Mouse (Mus musculus): ENCODE results near the gene Ap4m1.

The Ap4m1 gene

DNA sequence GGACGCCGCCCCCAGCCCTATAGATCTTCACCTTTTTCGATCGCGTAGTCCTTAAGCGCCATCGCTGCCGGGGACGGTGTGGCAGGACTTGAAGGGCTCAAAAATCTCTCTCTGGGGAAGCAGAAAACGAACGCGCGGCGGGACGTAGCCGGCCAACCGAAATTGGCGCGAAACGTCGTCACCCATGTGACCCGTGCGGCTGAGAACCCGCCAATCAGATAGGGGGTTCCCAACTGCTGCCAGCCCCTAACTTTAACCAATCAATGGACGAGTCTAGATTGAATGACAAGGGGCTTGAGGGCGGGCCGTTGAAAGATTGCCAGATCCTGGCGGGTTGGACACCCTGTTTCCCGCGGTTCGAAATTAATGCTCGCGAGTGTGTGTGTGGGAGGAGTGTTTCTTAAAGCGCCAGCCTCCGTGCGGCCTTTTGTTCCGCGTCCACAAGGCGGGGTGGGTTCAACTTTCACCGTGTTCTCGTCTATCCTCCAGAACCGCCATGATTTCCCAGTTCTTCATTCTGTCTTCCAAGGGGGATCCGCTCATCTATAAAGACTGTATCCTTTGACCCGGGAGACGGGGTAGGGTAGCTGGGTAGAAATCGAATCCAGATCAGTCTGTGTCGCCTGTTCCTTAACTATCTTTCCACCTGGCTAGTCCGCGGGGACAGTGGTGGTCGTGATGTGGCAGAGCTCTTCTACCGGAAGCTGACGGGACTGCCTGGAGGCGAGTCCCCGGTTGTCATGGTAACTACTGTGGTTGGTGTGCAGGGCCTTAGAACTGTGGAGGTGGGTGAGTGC, at the start of gene Ap4m1, which contains the start of gene Mcm7:
TSS of gene Ap4m1 (plus strand) at position 308 of the 797 bp plus-strand sequence.
TSS of gene Mcm7 (minus strand) at position 728 of the 797 bp plus-strand sequence.
- DNase-seq (ENCODE audit: low spot score): peak; percentile 86

DNA sequence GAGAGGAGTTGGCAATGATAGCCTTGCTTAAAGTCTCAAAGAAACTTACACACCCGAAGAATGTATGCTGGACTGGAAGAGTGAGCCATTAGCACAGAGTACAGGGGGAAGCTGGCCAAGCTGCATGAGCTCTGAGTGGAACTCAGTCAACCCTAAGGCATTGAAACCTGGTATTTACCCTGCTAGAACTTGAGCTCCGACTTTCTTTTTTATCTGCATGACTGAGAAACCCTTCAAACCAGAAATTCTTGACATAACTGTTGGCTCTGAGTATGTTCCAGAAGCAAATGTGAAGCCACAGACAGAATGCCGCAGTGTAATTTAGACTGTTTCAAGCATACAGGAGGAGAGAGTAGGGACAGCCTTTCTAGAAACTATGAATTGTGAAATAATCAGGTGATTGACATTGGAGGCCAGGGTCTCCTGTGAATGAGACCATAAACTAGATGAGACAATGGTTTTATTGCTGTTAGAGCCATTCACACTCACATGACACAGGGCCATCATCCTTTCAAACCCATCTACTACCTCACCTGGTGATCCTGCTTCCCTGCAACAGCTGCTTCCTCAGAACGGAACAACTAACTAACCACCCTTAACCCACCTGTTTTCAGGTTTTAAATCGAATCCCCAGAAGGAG, 39.3 kb upstream of the Ap4m1 start:
- DNase-seq (ENCODE audit: low spot score): no peak

DNA sequence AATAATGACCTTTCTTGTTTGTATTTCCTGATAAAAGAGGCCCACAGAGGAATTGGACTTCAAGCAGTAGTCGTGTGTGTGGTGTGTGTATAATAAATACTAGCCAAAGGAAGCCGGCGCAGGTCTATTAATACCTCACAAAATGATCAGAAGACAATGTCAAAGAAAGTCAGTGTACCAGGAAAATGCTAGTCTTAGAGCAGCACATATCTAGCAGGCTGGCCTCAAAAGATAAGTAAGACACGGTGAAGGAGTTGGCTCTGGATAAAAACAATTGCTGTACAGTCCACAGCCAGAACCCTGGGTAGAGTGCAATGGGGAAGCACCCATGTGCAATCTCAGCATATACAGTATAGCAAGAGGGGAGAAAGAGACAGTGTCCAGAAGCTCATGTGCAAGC, 34.5 kb upstream of the Ap4m1 start:
- no peak for DNase-seq (ENCODE audit: low spot score)

DNA sequence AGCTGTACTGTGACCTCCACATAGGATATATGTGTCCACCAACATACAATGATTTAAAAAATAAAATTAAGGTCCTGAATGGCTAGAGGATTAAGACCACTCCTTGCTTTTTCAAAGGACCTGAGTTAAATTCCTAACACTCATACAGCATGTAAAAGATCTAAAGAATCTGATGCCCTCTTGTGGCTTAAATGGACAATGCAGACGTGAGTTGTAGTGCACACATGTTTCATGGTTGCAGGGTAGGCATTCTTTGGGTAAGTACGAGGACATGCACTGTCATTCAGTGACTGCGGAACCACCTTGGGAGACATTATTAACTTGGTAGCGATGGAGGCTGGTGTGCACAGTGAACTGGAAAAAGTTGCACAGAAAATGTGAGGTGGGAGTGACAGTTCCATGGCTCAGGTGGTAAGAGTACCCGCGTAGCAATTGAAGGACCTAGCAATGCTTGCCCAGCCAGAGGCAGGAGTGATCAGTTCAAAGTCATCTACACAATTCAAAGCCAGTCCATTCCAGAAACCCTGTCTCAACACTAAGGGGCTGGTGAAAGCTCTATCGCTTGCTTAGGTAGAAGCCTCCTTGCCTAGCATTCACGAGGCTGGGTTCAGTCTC, 33.8 kb upstream of the Ap4m1 start:
- DNase-seq (ENCODE audit: low spot score): no peak

DNA sequence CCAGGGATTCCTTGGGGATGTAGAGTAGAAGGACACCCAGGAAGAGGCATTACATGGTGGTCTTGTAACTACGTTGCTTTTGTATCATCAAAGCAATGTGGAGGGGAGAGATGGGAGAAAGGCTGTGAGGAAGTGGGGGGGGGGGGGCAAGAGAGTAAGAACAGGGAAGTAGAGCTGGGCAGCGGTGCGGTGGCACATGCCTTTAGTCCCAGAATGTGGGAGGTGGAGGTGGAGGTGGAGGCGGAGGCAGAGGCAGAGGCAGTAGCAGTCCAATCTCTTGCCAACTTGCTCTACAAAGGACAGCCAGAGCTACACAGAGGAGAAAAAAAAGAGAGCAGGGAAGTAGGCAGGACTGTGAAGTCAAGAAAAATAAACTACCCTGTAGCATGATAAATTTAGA, 33.2 kb upstream of the Ap4m1 start:
- no peak for DNase-seq (ENCODE audit: low spot score)

DNA sequence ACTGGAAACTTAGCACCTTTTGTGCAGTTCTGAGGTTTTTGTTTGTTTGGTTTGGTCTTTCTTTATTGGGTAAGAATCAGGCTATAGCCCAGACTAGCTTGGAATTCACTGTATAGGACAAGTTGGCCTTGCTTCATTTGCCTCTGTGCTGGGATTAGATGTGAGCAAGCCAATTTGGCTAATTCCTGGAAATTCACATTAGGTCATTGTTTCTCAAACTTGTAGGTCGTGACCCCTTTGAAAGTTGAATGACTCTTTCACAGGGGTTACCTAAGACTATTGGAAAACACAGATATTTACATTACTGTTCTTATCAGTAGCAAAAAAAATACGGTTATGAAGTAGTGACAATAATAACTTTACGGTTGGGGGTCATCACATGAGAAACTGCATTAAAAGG, 17.4 kb upstream of the Ap4m1 start:
- no peak for DNase-seq (ENCODE audit: low spot score)

DNA sequence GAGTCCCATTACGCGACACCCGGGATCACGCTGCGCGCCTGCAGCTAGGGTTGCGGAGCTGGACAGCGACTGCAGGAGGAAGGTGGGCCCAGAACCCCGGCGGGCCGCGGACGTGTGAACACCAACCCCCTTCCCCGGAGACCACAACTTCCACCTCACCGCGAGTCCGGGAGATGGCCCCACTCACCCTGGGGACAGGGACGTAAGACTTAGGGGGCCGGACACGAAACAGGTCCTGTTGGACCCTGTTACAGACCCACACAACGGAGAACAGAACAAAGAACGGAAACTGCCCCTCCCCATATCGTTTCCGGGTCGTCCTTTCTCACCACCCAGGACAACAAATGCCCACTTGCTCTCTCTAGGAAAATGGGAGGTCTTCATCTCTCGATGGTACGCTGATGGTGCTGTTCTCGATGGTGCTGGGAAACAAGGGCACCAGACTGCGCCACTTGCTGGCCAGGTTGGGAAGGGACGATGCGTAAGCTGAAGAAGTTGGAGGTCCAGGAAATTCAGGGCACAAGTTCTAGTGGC, 16.3 kb upstream of the Ap4m1 start, which contains the start of gene Zfp113:
TSS of gene Zfp113 (minus strand) at position 302 of the 534 bp plus-strand sequence.
- DNase-seq (ENCODE audit: low spot score): peak; percentile 73

DNA sequence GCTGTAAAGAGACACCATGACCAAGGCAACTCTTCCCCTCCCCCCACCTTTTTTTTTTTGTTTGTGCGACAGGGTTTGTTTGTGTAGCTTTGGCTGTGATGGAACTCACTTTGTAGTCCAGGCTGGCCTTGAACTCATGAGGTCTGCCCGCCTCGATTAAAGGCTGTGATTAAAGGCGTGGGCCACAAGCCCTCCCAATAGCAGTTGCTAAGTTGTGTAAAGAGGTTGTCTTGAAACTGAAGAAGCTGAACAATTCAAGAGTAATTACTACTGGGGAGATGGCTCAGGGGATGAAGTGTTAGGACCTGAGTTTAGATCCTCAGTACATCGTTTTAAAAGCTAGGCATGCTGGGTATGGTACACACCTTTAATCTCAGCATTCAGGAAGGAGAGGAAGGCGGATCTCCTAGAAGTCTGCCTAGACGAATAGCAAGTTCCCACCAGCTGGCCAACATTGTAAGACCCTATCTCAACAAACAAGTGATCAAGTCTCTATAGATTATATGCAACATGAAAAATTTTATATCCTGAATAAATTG, 11.5 kb upstream of the Ap4m1 start:
- DNase-seq (ENCODE audit: low spot score): no peak

DNA sequence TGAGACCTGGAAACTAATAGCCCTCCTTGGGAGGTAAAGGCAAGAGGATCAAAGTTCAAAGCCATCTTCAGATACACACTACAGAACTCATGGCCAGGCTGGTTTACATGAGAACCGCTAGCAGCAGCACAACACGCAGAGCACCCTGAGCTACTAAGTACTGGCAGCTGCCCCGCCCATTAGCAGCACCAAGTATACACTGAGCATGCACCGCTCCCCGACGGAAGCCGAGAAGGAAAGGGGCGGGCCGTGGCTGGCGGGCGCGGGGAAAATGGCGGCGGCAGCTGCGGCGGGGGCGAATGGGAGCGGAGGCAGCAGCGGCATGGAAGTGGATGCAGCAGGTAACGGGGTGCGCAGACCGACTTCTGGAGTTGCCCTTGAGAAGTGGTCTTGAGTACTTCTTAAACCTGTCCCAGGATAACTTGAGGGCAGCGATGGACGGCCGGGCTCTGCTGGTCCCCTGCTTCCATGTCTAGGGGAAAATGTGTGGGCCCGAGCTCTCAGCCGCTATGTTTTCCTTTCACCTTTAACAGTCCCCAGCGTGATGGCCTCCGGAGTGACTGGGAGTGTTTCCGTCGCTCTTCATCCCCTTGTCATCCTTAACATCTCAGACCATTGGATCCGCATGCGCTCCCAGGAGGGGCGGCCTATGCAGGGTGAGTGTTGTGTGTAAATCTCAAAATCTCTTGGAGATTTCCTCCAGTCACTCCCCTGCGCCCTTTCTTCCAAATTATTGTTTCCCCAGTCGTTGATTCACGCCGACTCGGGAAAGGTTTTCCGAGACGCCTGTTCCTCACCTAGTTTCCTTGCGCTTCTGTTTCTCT, 10.7 kb upstream of the Ap4m1 start, which contains the start of gene Cops6:
TSS of gene Cops6 (plus strand) at position 230 of the 824 bp plus-strand sequence.
- peak; percentile 92 for DNase-seq (ENCODE audit: low spot score)

DNA sequence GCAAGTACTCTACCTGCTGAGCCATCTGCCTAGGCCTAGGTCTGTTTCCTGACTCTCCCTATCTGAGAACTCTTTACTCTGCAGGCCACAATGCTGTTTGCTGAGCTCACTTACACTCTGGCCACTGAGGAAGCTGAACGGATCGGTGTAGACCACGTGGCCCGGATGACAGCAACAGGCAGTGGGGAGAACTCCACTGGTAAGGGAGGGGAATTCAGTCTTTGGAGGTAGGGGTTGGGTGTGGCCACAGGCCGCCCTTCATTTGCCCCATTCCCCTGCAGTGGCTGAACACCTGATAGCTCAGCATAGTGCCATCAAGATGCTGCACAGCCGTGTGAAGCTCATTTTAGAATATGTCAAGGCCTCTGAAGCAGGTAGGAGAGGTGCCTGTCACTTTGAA, 8.8 kb upstream of the Ap4m1 start:
- DNase-seq (ENCODE audit: low spot score): no peak

DNA sequence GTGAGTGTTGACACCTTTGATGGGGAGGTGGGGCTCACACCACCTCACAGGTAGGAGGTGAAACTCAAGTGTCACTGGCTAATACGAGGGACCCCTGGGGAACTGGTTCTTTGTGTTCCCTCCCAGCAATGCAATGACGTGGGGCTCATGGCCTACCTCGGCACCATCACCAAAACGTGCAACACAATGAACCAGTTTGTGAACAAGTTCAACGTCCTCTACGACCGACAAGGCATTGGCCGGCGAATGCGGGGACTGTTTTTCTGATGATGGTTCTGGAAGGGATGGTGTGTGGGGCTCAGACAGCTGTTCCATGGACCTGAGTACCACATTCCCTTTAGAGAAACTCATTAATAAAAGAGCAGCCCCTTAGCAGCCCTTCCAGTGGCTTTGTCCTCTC, 8.2 kb upstream of the Ap4m1 start:
- DNase-seq (ENCODE audit: low spot score): no peak

DNA sequence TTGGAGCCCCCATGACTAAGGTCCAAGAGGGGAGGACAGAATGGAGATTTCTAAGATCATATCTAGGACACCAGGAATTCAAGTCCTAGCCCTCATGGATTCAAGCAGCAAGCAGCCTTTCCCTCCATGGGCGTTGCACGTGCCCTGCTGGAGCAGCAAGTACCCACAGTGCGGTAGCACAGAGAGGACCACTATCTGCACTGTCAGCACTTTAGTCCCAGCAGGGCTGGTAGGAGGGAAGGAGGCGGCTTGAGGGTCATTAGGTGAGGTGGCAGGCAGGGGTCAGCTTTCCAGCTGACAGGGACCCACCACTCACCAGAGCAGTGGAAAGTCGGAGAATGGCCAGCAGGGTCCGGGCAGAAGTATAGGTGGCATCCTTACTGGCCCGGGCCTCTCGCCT, 6.2 kb upstream of the Ap4m1 start:
- no peak for DNase-seq (ENCODE audit: low spot score)

DNA sequence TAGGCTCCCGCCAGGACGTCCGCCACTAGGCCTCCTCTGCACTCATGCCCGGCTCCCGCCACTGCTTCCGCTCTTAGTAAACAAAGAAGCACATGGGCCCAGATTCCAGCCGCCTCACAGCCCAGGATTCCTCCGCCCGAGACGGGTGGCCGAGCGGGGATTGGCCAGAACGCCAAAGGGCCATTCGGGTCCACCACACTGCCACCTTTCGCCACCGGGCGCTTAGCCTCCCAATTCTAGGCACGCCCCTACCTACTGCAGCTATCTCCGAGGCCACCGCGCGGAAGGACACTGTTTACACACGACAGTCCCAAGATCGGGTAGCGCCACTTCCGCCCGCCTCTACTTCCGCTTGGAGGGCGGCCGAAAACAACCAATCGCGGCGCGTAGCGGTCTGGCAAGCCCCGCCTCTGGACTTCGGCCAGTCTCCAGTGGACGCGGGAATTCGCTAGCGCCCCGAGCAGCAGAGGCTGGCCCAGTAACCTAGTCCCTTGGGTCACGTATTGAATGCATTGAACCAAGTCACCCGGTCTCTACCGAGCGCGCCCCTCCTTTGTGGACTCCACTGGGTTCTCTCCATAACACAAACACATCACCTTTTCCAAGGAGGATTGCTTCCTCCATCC, 753 bp upstream of the Ap4m1 start:
- peak; percentile 92 for DNase-seq (ENCODE audit: low spot score)

DNA sequence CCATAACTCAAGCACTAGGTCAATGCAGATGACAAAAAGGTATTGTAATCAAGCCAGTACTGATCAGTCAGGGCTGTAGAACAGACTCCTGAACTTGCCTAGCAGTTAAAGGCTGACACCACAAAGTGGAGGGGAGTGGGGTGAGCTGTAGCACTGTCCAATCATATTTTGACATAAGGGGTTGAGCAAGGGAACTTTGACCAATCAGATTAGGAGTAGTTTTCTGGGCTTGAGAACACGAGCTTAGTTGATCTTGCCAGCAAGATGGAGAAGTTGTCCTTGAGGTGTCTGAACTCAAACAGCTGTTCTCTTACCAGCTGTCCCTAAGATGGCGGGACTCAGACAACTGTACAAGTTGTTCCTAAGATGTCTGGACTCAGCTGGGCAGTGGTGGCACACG, 1.4 kb downstream of the Ap4m1 start:
- DNase-seq (ENCODE audit: low spot score): no peak

DNA sequence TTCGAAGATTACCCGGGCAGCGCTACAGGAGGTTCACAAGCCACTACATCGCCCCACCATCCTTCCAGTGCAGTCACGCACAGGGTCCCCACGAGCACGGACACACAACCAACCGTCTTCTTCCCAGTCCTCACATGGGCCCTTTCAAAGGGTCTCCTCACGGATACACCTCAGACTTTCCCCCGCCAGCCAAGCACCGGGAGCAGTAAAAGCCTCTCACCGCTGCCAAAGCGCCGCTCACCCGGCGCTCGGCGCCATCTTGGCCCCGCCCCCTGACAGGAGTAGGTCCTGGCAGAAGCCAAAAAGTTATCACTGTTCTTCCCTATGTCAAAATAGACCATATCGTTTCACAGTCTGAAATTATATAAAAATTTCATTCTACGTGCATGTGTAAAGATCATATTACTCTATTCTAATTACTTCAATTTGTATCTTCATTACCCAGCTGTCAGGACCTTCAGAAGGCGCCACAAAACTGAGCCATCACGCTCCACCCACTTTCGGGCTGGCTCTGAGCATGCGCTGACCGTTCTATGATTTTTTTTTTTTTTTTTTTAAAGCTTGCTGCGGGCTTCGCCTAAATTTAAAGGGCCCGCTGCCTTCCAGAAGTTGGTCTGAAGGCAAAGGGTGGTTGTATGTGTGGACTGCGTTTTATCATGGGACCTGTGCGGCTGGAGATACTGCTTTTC, 15.3 kb downstream of the Ap4m1 start, which contains the start of the genes Taf6 and Cnpy4:
TSS of gene Taf6 (minus strand) at position 502 of the 689 bp plus-strand sequence.
TSS of gene Cnpy4 (plus strand) at position 536 of the 689 bp plus-strand sequence.
- peak; percentile 77 for DNase-seq (ENCODE audit: low spot score)

DNA sequence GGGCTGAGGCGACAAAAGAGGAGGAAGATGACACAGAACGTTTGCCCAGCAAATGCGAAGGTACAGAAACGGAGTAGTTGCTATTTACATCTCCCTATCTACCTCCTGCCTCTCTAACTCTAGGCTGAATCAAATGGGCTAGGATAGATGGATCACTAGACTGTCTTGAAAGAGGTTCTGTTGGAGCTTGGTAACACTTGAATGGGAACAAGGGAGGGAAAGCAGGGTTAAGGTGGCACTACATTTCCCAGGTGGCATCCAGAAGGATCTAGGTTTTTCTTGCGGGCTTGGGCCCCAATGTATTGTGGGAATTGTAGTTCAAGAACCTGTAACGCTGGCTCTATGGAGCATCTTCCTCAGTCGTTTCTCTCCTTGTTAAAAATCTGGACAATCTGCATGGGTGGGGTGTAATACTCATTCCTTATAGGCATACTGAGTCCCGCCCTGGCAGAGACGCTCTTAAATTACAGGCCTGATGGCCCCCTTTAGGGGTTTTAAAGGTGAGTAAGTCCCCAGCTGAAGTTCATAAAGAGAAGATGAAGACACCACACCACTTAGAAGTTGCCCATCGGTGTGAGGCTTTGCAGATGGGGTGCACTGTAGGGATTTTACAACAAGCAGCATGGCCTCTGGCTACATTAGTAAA, 16.0 kb downstream of the Ap4m1 start:
- peak; percentile 69 for DNase-seq (ENCODE audit: low spot score)

DNA sequence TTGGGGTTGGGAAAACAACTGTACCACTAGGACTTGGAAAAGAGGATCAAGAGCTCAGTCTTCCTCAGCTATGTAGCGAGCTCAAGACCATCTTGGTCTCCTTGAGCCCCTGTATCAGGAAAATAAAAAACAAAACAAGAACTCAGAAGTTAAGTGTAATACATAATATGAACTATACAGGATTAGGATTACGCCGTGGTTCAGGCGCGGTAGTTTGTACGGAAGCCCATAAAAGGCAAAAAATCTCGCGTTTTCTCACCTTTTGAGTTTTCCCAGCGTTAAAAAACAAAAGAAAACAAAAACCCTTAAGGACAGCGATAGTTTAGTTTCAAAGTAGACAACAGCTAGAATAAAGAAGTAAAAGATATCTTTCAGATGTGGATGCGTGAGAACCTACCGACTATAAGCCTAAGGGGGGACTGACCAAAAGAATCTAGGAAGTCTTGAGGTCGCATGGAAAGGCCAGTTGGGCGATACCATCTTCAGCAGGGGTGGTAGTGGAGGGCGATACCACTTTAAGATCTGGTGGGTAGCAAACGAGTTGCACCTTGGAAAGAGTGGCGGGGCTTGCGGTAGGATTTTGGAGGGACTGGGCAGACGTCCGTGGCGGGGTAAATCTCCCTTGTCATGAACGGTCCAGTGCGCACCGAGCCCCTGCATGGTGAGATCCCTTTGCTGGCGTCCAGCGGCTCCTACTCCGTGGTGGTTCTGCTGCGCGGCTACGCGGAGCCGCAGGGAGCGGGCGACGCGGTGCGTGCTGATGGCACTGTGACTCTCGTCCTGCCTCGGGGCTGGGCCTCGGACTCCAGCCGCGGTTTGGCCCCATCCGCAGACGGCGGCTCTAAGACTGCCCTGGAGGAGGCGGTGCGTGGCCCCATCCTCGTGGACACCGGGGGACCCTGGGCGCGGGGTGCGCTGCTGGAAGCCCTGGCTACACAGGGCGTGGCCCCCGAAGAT, 22.2 kb downstream of the Ap4m1 start, which contains the start of gene Mblac1:
TSS of gene Mblac1 (plus strand) at position 544 of the 957 bp plus-strand sequence.
- DNase-seq (ENCODE audit: low spot score): peak; percentile 79

DNA sequence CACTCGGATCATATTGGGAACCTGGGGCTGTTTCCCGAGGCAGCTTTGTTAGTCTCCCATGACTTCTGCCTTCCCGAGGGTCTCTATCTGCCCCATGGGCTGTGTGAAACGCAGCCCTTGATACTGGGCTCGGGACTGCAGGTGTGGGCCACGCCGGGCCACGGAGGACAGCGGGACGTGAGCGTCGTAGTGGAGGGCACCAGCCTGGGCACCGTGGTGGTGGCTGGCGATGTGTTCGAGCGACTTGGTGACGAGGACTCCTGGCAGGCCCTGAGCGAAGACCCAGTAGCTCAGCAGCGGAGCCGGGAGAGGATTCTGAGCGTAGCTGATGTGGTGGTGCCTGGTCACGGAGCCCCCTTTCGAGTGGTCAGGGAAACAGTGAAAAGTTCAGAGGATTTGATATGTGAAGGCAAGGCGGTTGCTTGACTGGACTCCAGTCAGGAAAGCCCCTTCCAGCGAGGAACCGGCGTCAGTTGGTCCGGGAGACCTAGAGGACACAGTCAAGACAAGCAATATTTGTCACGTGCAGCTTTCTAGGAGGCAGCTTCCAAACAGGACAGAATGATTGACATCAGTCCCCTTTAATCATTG, 23.0 kb downstream of the Ap4m1 start:
- no peak for DNase-seq (ENCODE audit: low spot score)
